Mouse (Mus musculus): Measurements from ENCODE around the gene Ivl. TPM values are rescaled to one million over a fixed set of nuclear protein-coding genes. Genes with fewer than 3 reads are reported as not detected.

Ivl gene
- polyA plus RNA-seq, 1 experiment from 2014 or later = not detected

Other genes starting within 250 kb of the Ivl start
- gene Sprr2d, start 234.6 kb downstream of the Ivl start, polyA plus RNA-seq (2014; fragmentation: Nextera tagmentation; extraction: Ambion mirVana) = not detected in 2 replicates
- not detected in 2 replicates for gene Sprr2e, start 221.6 kb downstream of the Ivl start, polyA plus RNA-seq (2014; fragmentation: Nextera tagmentation; extraction: Ambion mirVana)
- gene Sprr2f, start 208.5 kb downstream of the Ivl start, polyA plus RNA-seq (2014; fragmentation: Nextera tagmentation; extraction: Ambion mirVana) = not detected in 2 replicates
- not detected in 2 replicates for gene Sprr2h, start 188.1 kb downstream of the Ivl start, polyA plus RNA-seq (2014; fragmentation: Nextera tagmentation; extraction: Ambion mirVana)
- gene Sprr2i, start 165.7 kb downstream of the Ivl start, polyA plus RNA-seq (2014; fragmentation: Nextera tagmentation; extraction: Ambion mirVana) = not detected in 2 replicates
- gene Sprr2j-ps, start 155.7 kb downstream of the Ivl start, polyA plus RNA-seq (2014; fragmentation: Nextera tagmentation; extraction: Ambion mirVana) = not detected in 2 replicates
- 6.2 and 6.3 TPM in 2 replicates for gene Gm9774, start 144.3 kb downstream of the Ivl start, polyA plus RNA-seq (2014; fragmentation: Nextera tagmentation; extraction: Ambion mirVana)
- not detected in 2 replicates for gene Sprr2k, start 141.2 kb downstream of the Ivl start, polyA plus RNA-seq (2014; fragmentation: Nextera tagmentation; extraction: Ambion mirVana)
- gene Sprr1b, start 134.9 kb downstream of the Ivl start, polyA plus RNA-seq (2014; fragmentation: Nextera tagmentation; extraction: Ambion mirVana) = not detected in 2 replicates
- not detected in 2 replicates for gene Sprr3, start 115.0 kb downstream of the Ivl start, polyA plus RNA-seq (2014; fragmentation: Nextera tagmentation; extraction: Ambion mirVana)
- not detected in 2 replicates for gene Sprr1a, start 87.8 kb downstream of the Ivl start, polyA plus RNA-seq (2014; fragmentation: Nextera tagmentation; extraction: Ambion mirVana)
- not detected in 2 replicates for gene Sprr4, start 73.2 kb downstream of the Ivl start, polyA plus RNA-seq (2014; fragmentation: Nextera tagmentation; extraction: Ambion mirVana)
- gene 2310046K23Rik, start 39.2 kb downstream of the Ivl start, polyA plus RNA-seq (2014; fragmentation: Nextera tagmentation; extraction: Ambion mirVana) = not detected in 2 replicates
- gene Smcp, start 15.3 kb upstream of the Ivl start, polyA plus RNA-seq (2014; fragmentation: Nextera tagmentation; extraction: Ambion mirVana) = not detected in 2 replicates
- gene 2210017I01Rik, start 33.8 kb upstream of the Ivl start, polyA plus RNA-seq (2014; fragmentation: Nextera tagmentation; extraction: Ambion mirVana) = not detected in 2 replicates
- gene Lce6a, start 47.9 kb upstream of the Ivl start, polyA plus RNA-seq (2014; fragmentation: Nextera tagmentation; extraction: Ambion mirVana) = not detected in 2 replicates
- gene Lce1a1, start 74.6 kb upstream of the Ivl start, polyA plus RNA-seq (2014; fragmentation: Nextera tagmentation; extraction: Ambion mirVana) = not detected in 2 replicates
- gene Lce1b, start 83.2 kb upstream of the Ivl start, polyA plus RNA-seq (2014; fragmentation: Nextera tagmentation; extraction: Ambion mirVana) = not detected in 2 replicates
- not detected in 2 replicates for gene Lce1a2, start 96.6 kb upstream of the Ivl start, polyA plus RNA-seq (2014; fragmentation: Nextera tagmentation; extraction: Ambion mirVana)
- gene Lce1c, start 105.5 kb upstream of the Ivl start, polyA plus RNA-seq (2014; fragmentation: Nextera tagmentation; extraction: Ambion mirVana) = not detected in 2 replicates
- gene Lce1d, start 113.5 kb upstream of the Ivl start, polyA plus RNA-seq (2014; fragmentation: Nextera tagmentation; extraction: Ambion mirVana) = not detected in 2 replicates
- not detected in 2 replicates for gene Lce1e, start 135.3 kb upstream of the Ivl start, polyA plus RNA-seq (2014; fragmentation: Nextera tagmentation; extraction: Ambion mirVana)
- gene Lce1f, start 146.6 kb upstream of the Ivl start, polyA plus RNA-seq (2014; fragmentation: Nextera tagmentation; extraction: Ambion mirVana) = not detected in 2 replicates
- gene Gm38119, start 165.4 kb upstream of the Ivl start, polyA plus RNA-seq (2014; fragmentation: Nextera tagmentation; extraction: Ambion mirVana) = not detected in 2 replicates
- not detected in 2 replicates for gene Lce1g, start 178.6 kb upstream of the Ivl start, polyA plus RNA-seq (2014; fragmentation: Nextera tagmentation; extraction: Ambion mirVana)
- not detected in 2 replicates for gene Lce1h, start 191.3 kb upstream of the Ivl start, polyA plus RNA-seq (2014; fragmentation: Nextera tagmentation; extraction: Ambion mirVana)
- not detected in 2 replicates for gene Lce1i, start 205.2 kb upstream of the Ivl start, polyA plus RNA-seq (2014; fragmentation: Nextera tagmentation; extraction: Ambion mirVana)
- not detected in 2 replicates for gene Lce1j, start 216.8 kb upstream of the Ivl start, polyA plus RNA-seq (2014; fragmentation: Nextera tagmentation; extraction: Ambion mirVana)
- gene Lce1k, start 234.2 kb upstream of the Ivl start, polyA plus RNA-seq (2014; fragmentation: Nextera tagmentation; extraction: Ambion mirVana) = not detected in 2 replicates

Measured in midbrain, embryonic 14.5 days (tissue).